Mouse (Mus musculus): ENCODE measurements at regions not wholly inside any gene's neighbourhood (a gene's known extent, or its start where the extent isn't known, plus 50 kb on each side); places are given as distances from the start of the nearest gene placed in this dataset.

- TF ChIP-seq EP300 (IDR thresholded peaks at IDR 0.05; ENCODE audit: low read depth in 1 of 2, low read length in 2 of 2) (no peak), POLR2A (IDR thresholded peaks at IDR 0.05; ENCODE audit: control insufficient read depth in 1 of 2, insufficient read depth in 1 of 2, low read depth in 1 of 2, low read length in 2 of 2, poor library complexity in 1 of 2) (no peak), ZNF384 (IDR thresholded peaks at IDR 0.05; ENCODE audit: low read depth, low read length) (no peak), CTCF (IDR thresholded peaks at IDR 0.05 in 2 of 3, conservative IDR thresholded peaks at IDR 0.05 in 1 of 3; ENCODE audit: control insufficient read depth in 1 of 3, insufficient read depth in 1 of 3, low read depth in 2 of 3, low read length in 3 of 3, poor library complexity in 1 of 3, severe bottlenecking in 1 of 3) (no peak), SMC3 (IDR thresholded peaks at IDR 0.05; ENCODE audit: low read depth, low read length) (no peak)
Observed at GRCm38 (mm10) chr1:89231756-89232155, 161.5 kb downstream of the Sh3bp4 start.
